Mouse (Mus musculus): ENCODE data around the gene Cyb561d2. TPM values are rescaled to one million over a fixed set of nuclear protein-coding genes. Genes with fewer than 3 reads are reported as not detected.

Gene Cyb561d2
- polyA plus RNA-seq, 1 experiment from 2014 or later = 17.7 TPM

- 77% methylated on average over 19 of the region's 19 CpGs for WGBS
- H3K4me2 ChIP-seq (ENCODE audit: low read depth, low read length) = no peak overlapping the region
- H3K9ac ChIP-seq (ENCODE audit: low read length) = no peak overlapping the region
- no peak for ATAC-seq (replicated peaks; ENCODE audit: extremely low read depth, insufficient read depth, low FRiP score)
- H3K4me1 ChIP-seq (ENCODE audit: control insufficient read depth, insufficient read depth, low read length) = 0 out of 2 replicates have a peak, but pooled peaks cover 3% of the 10 kb centered on the region
- H3K4me3 ChIP-seq (ENCODE audit: low read length) = no peak overlapping the region
- H3K27ac ChIP-seq (ENCODE audit: low read length) = no peak overlapping the region
- H3K9me3 ChIP-seq (replicated peaks; ENCODE audit: control insufficient read depth, low read length) = no peaks in the 10 kb centered on the region
- H3K36me3 ChIP-seq (ENCODE audit: control insufficient read depth, insufficient read depth) = no peaks in the 10 kb centered on the region
- H3K27me3 ChIP-seq (ENCODE audit: control insufficient read depth, insufficient read depth, low read length) = no peaks in the 10 kb centered on the region; the same call in 1 of the 2 replicates
These were observed 37.1 kb downstream of the Cyb561d2 start for GRCm38 (mm10) chr9:107504662-107505537.

GRCm38 (mm10) chr9:107502131-107502846, 39.7 kb downstream of the Cyb561d2 start:
- ATAC-seq (replicated peaks; ENCODE audit: extremely low read depth, insufficient read depth, low FRiP score) = no peak
- H3K27ac ChIP-seq (ENCODE audit: low read length) = no peak overlapping the region
- no peak overlapping the region for H3K4me3 ChIP-seq (ENCODE audit: low read length)
- 82% methylated on average over 12 of the region's 12 CpGs for WGBS
- H3K36me3 ChIP-seq (ENCODE audit: control insufficient read depth, insufficient read depth) = no peaks in the 10 kb centered on the region
- 0 out of 2 replicates have a peak, but pooled peaks cover 3% of the 10 kb centered on the region for H3K4me1 ChIP-seq (ENCODE audit: control insufficient read depth, insufficient read depth, low read length)
- no peaks in the 10 kb centered on the region for H3K9me3 ChIP-seq (replicated peaks; ENCODE audit: control insufficient read depth, low read length)
- H3K27me3 ChIP-seq (ENCODE audit: control insufficient read depth, insufficient read depth, low read length) = no peaks in the 10 kb centered on the region; the same call in 1 of the 2 replicates
- no peak overlapping the region for H3K4me2 ChIP-seq (ENCODE audit: low read depth, low read length)
- H3K9ac ChIP-seq (ENCODE audit: low read length) = no peak overlapping the region

GRCm38 (mm10) chr9:107500708-107501286, 41.2 kb downstream of the Cyb561d2 start:
- Histone ChIP-seq H3K36me3 (ENCODE audit: control insufficient read depth, insufficient read depth) (no peaks in the 10 kb centered on the region), H3K27me3 (ENCODE audit: control insufficient read depth, insufficient read depth, low read length) (no peaks in the 10 kb centered on the region; the same call in 1 of the 2 replicates), H3K4me3 (ENCODE audit: low read length) (no peak overlapping the region), H3K9ac (ENCODE audit: low read length) (no peak overlapping the region), H3K9me3 (replicated peaks; ENCODE audit: control insufficient read depth, low read length) (no peaks in the 10 kb centered on the region), H3K27ac (ENCODE audit: low read length) (no peak overlapping the region), H3K4me1 (ENCODE audit: control insufficient read depth, insufficient read depth, low read length) (0 out of 2 replicates have a peak, but pooled peaks cover 3% of the 10 kb centered on the region), H3K4me2 (ENCODE audit: low read depth, low read length) (no peak overlapping the region)
- no peak for ATAC-seq (replicated peaks; ENCODE audit: extremely low read depth, insufficient read depth, low FRiP score)
- 55% methylated on average over 3 of the region's 3 CpGs for WGBS

GRCm38 (mm10) chr9:107496359-107496758, 45.6 kb downstream of the Cyb561d2 start:
- Histone ChIP-seq H3K4me1 (ENCODE audit: control insufficient read depth, insufficient read depth, low read length) (0 out of 2 replicates have a peak, but pooled peaks cover 3% of the 10 kb centered on the region), H3K4me3 (ENCODE audit: low read length) (no peak overlapping the region), H3K36me3 (ENCODE audit: control insufficient read depth, insufficient read depth) (no peaks in the 10 kb centered on the region), H3K27me3 (ENCODE audit: control insufficient read depth, insufficient read depth, low read length) (no peaks in the 10 kb centered on the region), H3K4me2 (ENCODE audit: low read depth, low read length) (no peak overlapping the region), H3K9me3 (replicated peaks; ENCODE audit: control insufficient read depth, low read length) (no peaks in the 10 kb centered on the region), H3K9ac (ENCODE audit: low read length) (no peak overlapping the region), H3K27ac (ENCODE audit: low read length) (no peak overlapping the region)
- 86% methylated on average over 3 of the region's 3 CpGs for WGBS
- ATAC-seq (replicated peaks; ENCODE audit: extremely low read depth, insufficient read depth, low FRiP score) = no peak

- no peak overlapping the region for H3K27ac ChIP-seq (ENCODE audit: low read length)
- H3K9ac ChIP-seq (ENCODE audit: low read length) = no peak overlapping the region
- WGBS = 85% methylated on average over 12 of the region's 12 CpGs
These were observed 47.8 kb downstream of the Cyb561d2 start for GRCm38 (mm10) chr9:107494238-107494637.

GRCm38 (mm10) chr9:107493511-107493910, 48.5 kb downstream of the Cyb561d2 start:
- H3K4me3 ChIP-seq (ENCODE audit: low read length) = no peak overlapping the region
- no peaks in the 10 kb centered on the region for H3K4me1 ChIP-seq (ENCODE audit: control insufficient read depth, insufficient read depth, low read length)
- H3K27ac ChIP-seq (ENCODE audit: low read length) = no peak overlapping the region
- no peaks in the 10 kb centered on the region for H3K27me3 ChIP-seq (ENCODE audit: control insufficient read depth, insufficient read depth, low read length)
- no peak; the same call in 1 of the 2 replicates for ATAC-seq (replicated peaks; ENCODE audit: extremely low read depth, insufficient read depth, low FRiP score)
- 22% methylated on average over 1 of the region's 1 CpGs for WGBS
- no peak overlapping the region for H3K9ac ChIP-seq (ENCODE audit: low read length)
- no peak overlapping the region for H3K4me2 ChIP-seq (ENCODE audit: low read depth, low read length)
- no peaks in the 10 kb centered on the region for H3K36me3 ChIP-seq (ENCODE audit: control insufficient read depth, insufficient read depth)
- no peaks in the 10 kb centered on the region for H3K9me3 ChIP-seq (replicated peaks; ENCODE audit: control insufficient read depth, low read length)

More at GRCm38 (mm10) chr9:107494238-107494637, 47.8 kb downstream of the Cyb561d2 start:
- Histone ChIP-seq H3K4me3 (ENCODE audit: low read length) (no peak overlapping the region), H3K4me2 (ENCODE audit: low read depth, low read length) (no peak overlapping the region), H3K27me3 (ENCODE audit: control insufficient read depth, insufficient read depth, low read length) (no peaks in the 10 kb centered on the region), H3K4me1 (ENCODE audit: control insufficient read depth, insufficient read depth, low read length) (no peaks in the 10 kb centered on the region), H3K36me3 (ENCODE audit: control insufficient read depth, insufficient read depth) (no peaks in the 10 kb centered on the region), H3K9me3 (replicated peaks; ENCODE audit: control insufficient read depth, low read length) (no peaks in the 10 kb centered on the region)
- no peak for ATAC-seq (replicated peaks; ENCODE audit: extremely low read depth, insufficient read depth, low FRiP score)

GRCm38 (mm10) chr9:107490625-107491024, 51.4 kb downstream of the Cyb561d2 start:
- no peak overlapping the region for H3K4me2 ChIP-seq (ENCODE audit: low read depth, low read length)
- H3K27me3 ChIP-seq (ENCODE audit: control insufficient read depth, insufficient read depth, low read length) = no peaks in the 10 kb centered on the region
- no peak overlapping the region for H3K4me3 ChIP-seq (ENCODE audit: low read length)
- no peaks in the 10 kb centered on the region for H3K36me3 ChIP-seq (ENCODE audit: control insufficient read depth, insufficient read depth)
- 55% methylated on average over 6 of the region's 6 CpGs for WGBS
- no peaks in the 10 kb centered on the region for H3K9me3 ChIP-seq (replicated peaks; ENCODE audit: control insufficient read depth, low read length)
- H3K4me1 ChIP-seq (ENCODE audit: control insufficient read depth, insufficient read depth, low read length) = no peaks in the 10 kb centered on the region
- no peak overlapping the region for H3K27ac ChIP-seq (ENCODE audit: low read length)
- ATAC-seq (replicated peaks; ENCODE audit: extremely low read depth, insufficient read depth, low FRiP score) = no peak
- H3K9ac ChIP-seq (ENCODE audit: low read length) = no peak overlapping the region

- H3K9ac ChIP-seq (ENCODE audit: low read length) = no peak overlapping the region
- no peak overlapping the region for H3K4me2 ChIP-seq (ENCODE audit: low read depth, low read length)
- H3K9me3 ChIP-seq (replicated peaks; ENCODE audit: control insufficient read depth, low read length) = no peaks in the 10 kb centered on the region
- H3K4me3 ChIP-seq (ENCODE audit: low read length) = no peak overlapping the region
- H3K27me3 ChIP-seq (ENCODE audit: control insufficient read depth, insufficient read depth, low read length) = no peaks in the 10 kb centered on the region
- no peaks in the 10 kb centered on the region for H3K36me3 ChIP-seq (ENCODE audit: control insufficient read depth, insufficient read depth)
- no peaks in the 10 kb centered on the region for H3K4me1 ChIP-seq (ENCODE audit: control insufficient read depth, insufficient read depth, low read length)
- no peak for ATAC-seq (replicated peaks; ENCODE audit: extremely low read depth, insufficient read depth, low FRiP score)
- WGBS = 48% methylated on average over 8 of the region's 8 CpGs
- no peak overlapping the region for H3K27ac ChIP-seq (ENCODE audit: low read length)
These were observed 51.8 kb downstream of the Cyb561d2 start for GRCm38 (mm10) chr9:107490146-107490545.
